Mouse (Mus musculus): ENCODE data around the gene Gphn.
A peak's percentile ranks its signal among the peaks of the same experiment; 100 is the strongest.

- TF ChIP-seq POLR2AphosphoS2 (IDR thresholded peaks at IDR 0.05; ENCODE audit: insufficient read length, low read depth) = no peak
- no peak for TF ChIP-seq MAX (IDR thresholded peaks at IDR 0.05; ENCODE audit: low read depth)
- no peak for TF ChIP-seq USF1 (IDR thresholded peaks at IDR 0.05; ENCODE audit: low read depth)
- no peak for TF ChIP-seq TCF3 (IDR thresholded peaks at IDR 0.05; ENCODE audit: insufficient read length, low read depth)
- TF ChIP-seq POLR2A (IDR thresholded peaks at IDR 0.05; ENCODE audit: insufficient read length, low read depth) = no peak
- no peak for TF ChIP-seq MYOG (IDR thresholded peaks at IDR 0.05; ENCODE audit: control insufficient read depth in 1 of 3, insufficient read depth in 1 of 3, insufficient read length in 2 of 3, low read depth in 2 of 3)
- TF ChIP-seq E2F4 (IDR thresholded peaks at IDR 0.05; ENCODE audit: insufficient read depth) = no peak
- no peak for TF ChIP-seq CEBPB (IDR thresholded peaks at IDR 0.05; ENCODE audit: insufficient read depth, poor library complexity, severe bottlenecking)
- TF ChIP-seq TCF12 (IDR thresholded peaks at IDR 0.05; ENCODE audit: insufficient read depth, poor library complexity, severe bottlenecking) = no peak
- TF ChIP-seq REST (IDR thresholded peaks at IDR 0.05; ENCODE audit: insufficient read depth, insufficient read length) = no peak
- TF ChIP-seq MYOD1 (IDR thresholded peaks at IDR 0.05; ENCODE audit: control insufficient read depth in 1 of 3, insufficient read length in 2 of 3, low read depth in 2 of 3) = peak in 1 of 3 experiments; percentile 12
Observed at GRCm38 (mm10) chr12:78688876-78689275, 462.7 kb downstream of the Gphn start.
